Mouse (Mus musculus): ENCODE measurements around the gene Psapl1. TPM values are rescaled to one million over a fixed set of nuclear protein-coding genes. Genes with fewer than 3 reads are reported as not detected.

Psapl1 gene
- polyA plus RNA-seq (2015; fragmentation: Nextera tagmentation; extraction: Ambion mirVana): 0.31 and 0.45 TPM in 2 replicates

GRCm38 (mm10) chr5:36203916-36204315 lies at the start of gene Psapl1:
TSS of gene Psapl1 (plus strand) at chr5:36204021.
- Histone ChIP-seq H3K4me2 (replicated peaks) (no peak within 1 kb of the TSS), H3K9me3 (no peaks in the 10 kb centered on the region), H3K27ac (no peak within 1 kb of the TSS; the same call in 1 of the 2 replicates), H3K4me1 (peaks cover 10% of the 10 kb centered on the region; the same call in 1 of the 2 replicates), H3K27me3 (no peaks in the 10 kb centered on the region), H3K4me3 (no peak within 1 kb of the TSS), H3K36me3 (no peaks in the 10 kb centered on the region), H3K9ac (no peak within 1 kb of the TSS)
- no peak for ATAC-seq (ENCODE audit: low FRiP score, low read depth)
- WGBS: 85% methylated on average over 10 of the region's 10 CpGs

- H3K4me3 ChIP-seq: no peak overlapping the region
- H3K4me2 ChIP-seq (replicated peaks): no peak overlapping the region
- WGBS: 59% methylated on average over 8 of the region's 8 CpGs
- H3K27me3 ChIP-seq: 0 out of 2 replicates have a peak, but pooled peaks cover 2% of the 10 kb centered on the region
- no peak overlapping the region for H3K9ac ChIP-seq
- no peak overlapping the region for H3K27ac ChIP-seq
- H3K4me1 ChIP-seq: peaks cover 36% of the 10 kb centered on the region
- no peaks in the 10 kb centered on the region for H3K36me3 ChIP-seq
- H3K9me3 ChIP-seq: no peaks in the 10 kb centered on the region
- no peak for ATAC-seq (ENCODE audit: low FRiP score, low read depth)
These were observed 48.8 kb upstream of the Psapl1 start for GRCm38 (mm10) chr5:36154879-36155485.

GRCm38 (mm10) chr5:36165424-36166302 lies 38.2 kb upstream of the Psapl1 start:
- no peak overlapping the region for H3K9ac ChIP-seq
- H3K27ac ChIP-seq: no peak overlapping the region
- no peak overlapping the region for H3K4me3 ChIP-seq
- WGBS: 82% methylated on average over 21 of the region's 21 CpGs
- no peaks in the 10 kb centered on the region for H3K9me3 ChIP-seq
- H3K4me2 ChIP-seq (replicated peaks): no peak overlapping the region
- peaks cover 33% of the 10 kb centered on the region for H3K4me1 ChIP-seq
- H3K36me3 ChIP-seq: no peaks in the 10 kb centered on the region
- no peaks in the 10 kb centered on the region for H3K27me3 ChIP-seq
- ATAC-seq (ENCODE audit: low FRiP score, low read depth): no peak

GRCm38 (mm10) chr5:36166346-36167013 lies 37.3 kb upstream of the Psapl1 start:
- Histone ChIP-seq H3K36me3 (no peaks in the 10 kb centered on the region), H3K27ac (no peak overlapping the region), H3K4me3 (no peak overlapping the region), H3K9me3 (no peaks in the 10 kb centered on the region), H3K4me1 (peaks cover 29% of the 10 kb centered on the region), H3K4me2 (replicated peaks) (no peak overlapping the region), H3K27me3 (no peaks in the 10 kb centered on the region), H3K9ac (no peak overlapping the region)
- WGBS: 76% methylated on average over 6 of the region's 6 CpGs
- ATAC-seq (ENCODE audit: low FRiP score, low read depth): no peak

DNA sequence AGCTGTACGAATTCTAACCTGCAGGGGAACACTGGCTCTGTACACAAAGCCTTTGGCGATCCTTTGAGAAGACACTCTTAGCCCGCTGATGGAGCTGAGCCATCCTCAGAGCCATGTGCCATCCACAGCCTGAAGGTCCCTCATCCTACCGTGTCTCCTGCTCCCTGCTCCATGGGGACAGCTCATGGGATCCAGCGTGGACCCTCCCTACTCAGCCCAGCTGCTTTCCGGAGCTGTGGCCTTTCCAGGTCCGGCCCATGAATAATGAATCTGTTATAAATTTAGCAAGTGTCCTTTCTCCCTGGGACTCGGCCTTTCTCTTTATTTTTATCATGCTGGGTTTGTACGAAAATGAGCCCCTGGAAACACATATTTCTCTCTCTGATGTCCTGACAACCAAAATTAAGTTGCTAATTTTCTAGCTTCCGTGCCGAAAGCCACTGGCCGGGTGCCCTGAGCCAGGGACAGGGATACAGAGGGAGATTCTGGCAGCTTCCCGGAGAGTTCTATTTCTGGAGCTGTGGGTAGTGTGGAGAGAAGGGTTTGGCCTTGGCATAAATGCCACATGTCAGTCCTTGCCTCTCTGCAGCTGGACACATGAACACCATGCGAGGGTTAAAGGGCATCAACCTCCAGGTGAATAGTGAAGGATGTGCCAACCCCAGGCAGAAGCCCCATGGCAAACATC lies 34.7 kb upstream of the Psapl1 start:
- Histone ChIP-seq H3K4me2 (replicated peaks) (no peak overlapping the region), H3K27me3 (no peaks in the 10 kb centered on the region), H3K4me3 (no peak overlapping the region), H3K27ac (no peak overlapping the region), H3K4me1 (peaks cover 17% of the 10 kb centered on the region), H3K36me3 (no peaks in the 10 kb centered on the region), H3K9ac (no peak overlapping the region), H3K9me3 (no peaks in the 10 kb centered on the region)
- ATAC-seq (ENCODE audit: low FRiP score, low read depth): no peak
- WGBS: 74% methylated on average over 14 of the region's 14 CpGs

DNA sequence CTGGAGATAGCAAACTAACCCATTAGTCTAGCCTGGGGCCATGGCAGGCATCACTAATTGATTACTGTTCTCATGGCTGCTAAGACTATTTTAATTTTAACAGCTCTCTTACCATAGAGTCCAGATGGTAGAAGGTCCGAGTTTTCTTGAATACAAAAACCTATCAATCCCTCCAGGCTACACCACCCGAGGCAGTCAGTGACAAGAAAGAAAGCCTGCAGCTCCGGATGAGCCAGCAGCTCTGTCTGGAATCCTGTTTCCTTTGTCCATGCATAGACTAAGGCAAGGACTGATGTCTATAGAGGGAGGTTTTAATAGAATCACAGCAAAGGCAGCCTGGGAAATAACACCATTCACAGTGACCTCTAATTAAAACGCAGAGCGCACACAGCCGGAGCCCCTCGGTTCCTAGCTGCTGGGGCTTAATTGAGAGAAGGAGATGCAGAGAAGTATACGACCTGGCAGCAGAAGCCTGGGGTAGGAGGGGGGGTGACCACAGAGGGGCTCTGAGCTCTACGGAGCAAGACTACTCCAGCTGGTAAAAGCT lies 29.2 kb upstream of the Psapl1 start:
- Histone ChIP-seq H3K27ac (no peak overlapping the region), H3K9ac (no peak overlapping the region), H3K4me1 (peaks cover 35% of the 10 kb centered on the region), H3K27me3 (no peaks in the 10 kb centered on the region), H3K4me2 (replicated peaks) (peak overlapping the region; percentile 17), H3K36me3 (no peaks in the 10 kb centered on the region), H3K9me3 (no peaks in the 10 kb centered on the region), H3K4me3 (no peak overlapping the region)
- peak; percentile 78 for ATAC-seq (ENCODE audit: low FRiP score, low read depth)
- 13% methylated on average over 9 of the region's 9 CpGs for WGBS

DNA sequence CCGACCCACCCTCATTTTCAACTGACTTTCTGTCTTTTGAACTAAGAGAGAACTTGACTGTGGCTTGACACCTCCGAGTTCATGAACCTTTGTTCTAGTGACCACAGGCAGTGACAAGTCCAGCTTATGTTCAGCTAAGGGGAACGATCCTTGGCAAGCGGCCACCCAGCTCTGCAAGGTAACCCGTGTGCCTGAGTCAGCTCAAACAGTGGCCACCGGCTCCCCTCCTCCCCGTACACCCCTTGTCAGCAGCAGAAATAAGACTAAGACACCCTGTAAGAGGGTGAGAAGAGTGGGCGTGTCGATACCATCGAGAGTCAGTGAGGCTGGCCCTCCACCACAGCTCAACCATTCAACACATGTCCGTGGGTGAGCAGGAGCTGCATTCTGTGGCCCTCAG lies 27.4 kb upstream of the Psapl1 start:
- Histone ChIP-seq H3K4me1 (peaks cover 31% of the 10 kb centered on the region), H3K4me2 (replicated peaks) (no peak overlapping the region), H3K9ac (no peak overlapping the region), H3K9me3 (no peaks in the 10 kb centered on the region), H3K27ac (no peak overlapping the region), H3K27me3 (no peaks in the 10 kb centered on the region), H3K4me3 (no peak overlapping the region), H3K36me3 (no peaks in the 10 kb centered on the region)
- ATAC-seq (ENCODE audit: low FRiP score, low read depth): no peak
- 85% methylated on average over 11 of the region's 11 CpGs for WGBS

GRCm38 (mm10) chr5:36176873-36177272 lies 26.9 kb upstream of the Psapl1 start:
- Histone ChIP-seq H3K9ac (no peak overlapping the region), H3K27ac (no peak overlapping the region), H3K4me3 (no peak overlapping the region), H3K4me1 (peaks cover 30% of the 10 kb centered on the region), H3K27me3 (no peaks in the 10 kb centered on the region), H3K4me2 (replicated peaks) (no peak overlapping the region), H3K36me3 (no peaks in the 10 kb centered on the region), H3K9me3 (no peaks in the 10 kb centered on the region)
- ATAC-seq (ENCODE audit: low FRiP score, low read depth): no peak
- 88% methylated on average over 4 of the region's 4 CpGs for WGBS

- Histone ChIP-seq H3K9ac (no peak overlapping the region), H3K27ac (no peak overlapping the region), H3K9me3 (no peaks in the 10 kb centered on the region), H3K4me2 (replicated peaks) (no peak overlapping the region), H3K4me1 (peaks cover 26% of the 10 kb centered on the region), H3K4me3 (no peak overlapping the region), H3K36me3 (no peaks in the 10 kb centered on the region), H3K27me3 (no peaks in the 10 kb centered on the region)
- 60% methylated on average over 7 of the region's 7 CpGs for WGBS
- ATAC-seq (ENCODE audit: low FRiP score, low read depth): no peak
These were observed 25.6 kb upstream of the Psapl1 start for GRCm38 (mm10) chr5:36178215-36178614.

- Histone ChIP-seq H3K9me3 (no peaks in the 10 kb centered on the region), H3K36me3 (no peaks in the 10 kb centered on the region), H3K4me3 (no peak overlapping the region), H3K27ac (no peak overlapping the region), H3K9ac (no peak overlapping the region), H3K27me3 (no peaks in the 10 kb centered on the region), H3K4me1 (peaks cover 26% of the 10 kb centered on the region), H3K4me2 (replicated peaks) (no peak overlapping the region)
- no peak for ATAC-seq (ENCODE audit: low FRiP score, low read depth)
- 87% methylated on average over 3 of the region's 3 CpGs for WGBS
These were observed 25.0 kb upstream of the Psapl1 start for GRCm38 (mm10) chr5:36178785-36179184.

DNA sequence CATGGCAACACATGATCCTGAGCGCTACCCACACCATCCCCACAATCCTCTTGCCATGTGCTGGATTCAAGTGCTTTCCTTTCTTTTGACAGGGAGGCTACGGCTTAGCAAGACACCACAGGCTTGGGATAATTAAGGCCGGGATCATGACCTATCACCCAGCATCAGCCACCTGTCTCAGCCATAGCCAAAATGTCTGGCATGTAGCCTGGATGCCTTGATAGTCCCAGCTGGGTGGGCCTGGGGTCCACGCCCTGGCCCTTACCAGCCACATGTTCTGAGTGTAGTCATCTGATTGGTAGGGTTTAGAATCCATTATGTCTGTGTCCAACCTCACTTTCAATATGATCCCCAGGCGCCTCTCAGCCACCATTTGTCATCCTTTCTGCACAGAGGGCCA lies 24.1 kb upstream of the Psapl1 start:
- no peak for ATAC-seq (ENCODE audit: low FRiP score, low read depth)
- H3K27me3 ChIP-seq: no peaks in the 10 kb centered on the region
- no peak overlapping the region for H3K4me2 ChIP-seq (replicated peaks)
- no peak overlapping the region for H3K9ac ChIP-seq
- WGBS: 85% methylated on average over 5 of the region's 5 CpGs
- H3K27ac ChIP-seq: no peak overlapping the region
- H3K9me3 ChIP-seq: no peaks in the 10 kb centered on the region
- H3K4me1 ChIP-seq: peaks cover 17% of the 10 kb centered on the region
- no peak overlapping the region for H3K4me3 ChIP-seq
- no peaks in the 10 kb centered on the region for H3K36me3 ChIP-seq
